Comparison of ENCODE assay signal across 8 mouse cellular contexts in the genomic region with DNA sequence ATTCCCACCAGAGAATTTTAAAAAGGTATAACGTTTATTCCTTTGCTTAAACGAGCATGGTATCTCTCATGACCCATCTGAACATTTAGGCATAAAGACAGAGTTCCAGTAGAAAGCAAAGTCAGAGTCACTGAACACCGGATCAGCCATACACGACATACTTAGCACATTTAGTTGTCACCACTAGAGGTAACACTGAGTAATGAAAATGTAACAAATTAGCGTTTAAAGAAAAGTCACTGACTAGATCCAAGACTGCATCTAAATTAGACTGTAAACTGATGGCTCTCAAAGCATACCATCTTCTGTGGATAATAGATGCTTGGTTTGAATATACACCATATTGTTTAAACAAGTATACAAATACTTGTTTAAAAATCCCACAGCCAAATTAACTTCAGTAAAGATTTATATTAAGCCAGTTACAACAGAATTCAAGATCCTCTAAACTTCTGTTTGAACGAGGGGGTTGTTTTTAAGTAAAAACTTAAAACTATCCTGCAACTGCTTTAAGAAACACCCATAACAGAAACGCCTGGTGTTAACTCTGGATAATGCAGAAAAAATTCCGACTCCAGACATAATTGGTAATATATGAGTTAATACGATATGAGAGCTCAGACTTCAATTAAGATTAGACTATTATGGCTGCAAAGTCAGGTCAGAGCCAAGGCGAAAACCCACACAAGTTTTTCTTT. TPM values are rescaled to one million over a fixed set of nuclear protein-coding genes. Genes with fewer than 3 reads are reported as not detected.
DNase-seq lines count a peak whose midpoint lies in the region; ATAC-seq lines count a peak whose summit lies in the region.

No protein-coding gene starts in this region.

- no peak for DNase-seq in kidney, postnatal 36 days
- DNase-seq in NIH3T3 (ENCODE audit: low read depth), result peak; percentile 6
- no peak for DNase-seq in frontal cortex, postnatal 25 days (ENCODE audit: low spot score in 2 of 2)
- no peak for DNase-seq in testis, postnatal 10 days (ENCODE audit: low spot score)
- no peak for DNase-seq in left cerebral cortex, adult 9 months (ENCODE audit: low spot score in 2 of 2)

- H3K27me3 ChIP-seq in kidney, embryonic 14.5 days (ENCODE audit: control insufficient read depth, insufficient read depth, low read length), result no peaks in the 10 kb centered on the region
- no peaks in the 10 kb centered on the region for H3K27me3 ChIP-seq in forebrain, embryonic 15.5 days
- no peaks in the 10 kb centered on the region for H3K27me3 ChIP-seq in liver, embryonic 16.5 days (ENCODE audit: control insufficient read depth, insufficient read depth, low read depth, low read length)

- H3K36me3 ChIP-seq in kidney, embryonic 14.5 days (ENCODE audit: control insufficient read depth, insufficient read depth, low read length), result peaks cover 16% of the 10 kb centered on the region
- H3K36me3 ChIP-seq in forebrain, embryonic 15.5 days, result peaks cover 16% of the 10 kb centered on the region
- H3K36me3 ChIP-seq in liver, embryonic 16.5 days (ENCODE audit: control insufficient read depth, insufficient read depth), result peaks cover 12% of the 10 kb centered on the region

- H3K4me2 ChIP-seq in kidney, embryonic 14.5 days (replicated peaks; ENCODE audit: low read depth, low read length), result peak overlapping the region; percentile 82
- H3K4me2 ChIP-seq in forebrain, embryonic 15.5 days (replicated peaks), result peak overlapping the region; percentile 84
- peak overlapping the region; percentile 74 for H3K4me2 ChIP-seq in liver, embryonic 16.5 days (ENCODE audit: low read depth, low read length)

- H3K9me3 ChIP-seq in kidney, embryonic 14.5 days (ENCODE audit: control insufficient read depth, low read length), result no peaks in the 10 kb centered on the region
- no peaks in the 10 kb centered on the region for H3K9me3 ChIP-seq in forebrain, embryonic 15.5 days
- no peaks in the 10 kb centered on the region for H3K9me3 ChIP-seq in liver, embryonic 16.5 days (replicated peaks; ENCODE audit: control insufficient read depth, low read length)

- H3K4me3 ChIP-seq in kidney, embryonic 14.5 days (ENCODE audit: low read length), result peak overlapping the region; percentile 83
- H3K4me3 ChIP-seq in forebrain, embryonic 15.5 days, result peak overlapping the region; percentile 64
- peak overlapping the region; percentile 91 for H3K4me3 ChIP-seq in liver, embryonic 16.5 days (ENCODE audit: low read depth, low read length)

- peak overlapping the region; percentile 65; the same call in 1 of the 2 replicates for H3K9ac ChIP-seq in kidney, embryonic 14.5 days (ENCODE audit: low read depth, low read length)
- H3K9ac ChIP-seq in forebrain, embryonic 15.5 days (replicated peaks), result peak overlapping the region; percentile 69
- H3K9ac ChIP-seq in liver, embryonic 16.5 days (ENCODE audit: low read depth, low read length), result peak overlapping the region; percentile 76

- no peak for ATAC-seq in kidney, embryonic 14.5 days (ENCODE audit: low FRiP score, low TSS enrichment)
- no peak for ATAC-seq in forebrain, embryonic 15.5 days (replicated peaks)
- ATAC-seq in liver, embryonic 16.5 days (ENCODE audit: low read depth), result no peak

- H3K4me1 ChIP-seq in kidney, embryonic 14.5 days (ENCODE audit: control insufficient read depth, insufficient read depth, low read length), result no peaks in the 10 kb centered on the region
- peaks cover 18% of the 10 kb centered on the region for H3K4me1 ChIP-seq in forebrain, embryonic 15.5 days
- peaks cover 9% of the 10 kb centered on the region for H3K4me1 ChIP-seq in liver, embryonic 16.5 days (ENCODE audit: control insufficient read depth, low read depth, low read length)

- 29% methylated on average over 10 of the region's 10 CpGs for WGBS in kidney, embryonic 14.5 days
- WGBS in forebrain, embryonic 15.5 days, result 27% methylated on average over 10 of the region's 10 CpGs
- WGBS in liver, embryonic 16.5 days (ENCODE audit: insufficient replicate concordance), result 9% methylated on average over 10 of the region's 10 CpGs

- no peak overlapping the region for H3K27ac ChIP-seq in kidney, embryonic 14.5 days (ENCODE audit: low read depth, low read length)
- no peak overlapping the region for H3K27ac ChIP-seq in forebrain, embryonic 15.5 days (replicated peaks)
- H3K27ac ChIP-seq in liver, embryonic 16.5 days (ENCODE audit: low read length), result peak overlapping the region; percentile 90

RNA-seq across cellular contexts. Expression of a gene that starts 1.2 kb away (rescaled TPM):
- 30.9 and 35.6 TPM in 2 replicates for polyA plus RNA-seq in kidney, embryonic 14.5 days (2014; fragmentation: Nextera tagmentation; extraction: Ambion mirVana)
- polyA plus RNA-seq in forebrain, embryonic 15.5 days (2015; fragmentation: Nextera tagmentation; extraction: Ambion mirVana), result 9.6 and 11.1 TPM in 2 replicates
- 13.1 and 17.5 TPM in 2 replicates for polyA plus RNA-seq in liver, embryonic 16.5 days (2015; fragmentation: Nextera tagmentation; extraction: Ambion mirVana)

RNA-seq across cellular contexts. Expression of a gene that starts 1.7 kb away (rescaled TPM):
- 47.0 and 60.9 TPM in 2 replicates for polyA plus RNA-seq in kidney, embryonic 14.5 days (2014; fragmentation: Nextera tagmentation; extraction: Ambion mirVana)
- polyA plus RNA-seq in forebrain, embryonic 15.5 days (2015; fragmentation: Nextera tagmentation; extraction: Ambion mirVana), result 40.2 and 42.6 TPM in 2 replicates
- 55.0 and 56.8 TPM in 2 replicates for polyA plus RNA-seq in liver, embryonic 16.5 days (2015; fragmentation: Nextera tagmentation; extraction: Ambion mirVana)

RNA-seq across cellular contexts. Expression of a gene that starts 36.5 kb away (rescaled TPM):
- polyA plus RNA-seq in kidney, embryonic 14.5 days (2014; fragmentation: Nextera tagmentation; extraction: Ambion mirVana), result 164 and 189 TPM in 2 replicates
- 150 and 163 TPM in 2 replicates for polyA plus RNA-seq in forebrain, embryonic 15.5 days (2015; fragmentation: Nextera tagmentation; extraction: Ambion mirVana)
- polyA plus RNA-seq in liver, embryonic 16.5 days (2015; fragmentation: Nextera tagmentation; extraction: Ambion mirVana), result 67.7 and 82.3 TPM in 2 replicates
